8 mouse cellular contexts compared by ENCODE assay signal in genomic region chr10:81244595-81244994, GRCm38 (mm10). TPM values are rescaled to one million over a fixed set of nuclear protein-coding genes. Genes with fewer than 3 reads are reported as not detected.
DNase-seq lines count a peak whose midpoint lies in the region; ATAC-seq lines count a peak whose summit lies in the region.

No protein-coding gene starts in this region.

- H3K36me3 ChIP-seq in forebrain, embryonic 15.5 days = no peaks in the 10 kb centered on the region
- H3K36me3 ChIP-seq in hindbrain, embryonic 14.5 days (replicated peaks; ENCODE audit: control insufficient read depth, insufficient read depth) = peaks cover 23% of the 10 kb centered on the region; the same call in 1 of the 2 replicates

- H3K9ac ChIP-seq in forebrain, embryonic 15.5 days (replicated peaks) = no peak overlapping the region
- H3K9ac ChIP-seq in hindbrain, embryonic 14.5 days = no peak overlapping the region

- WGBS in forebrain, embryonic 15.5 days = 6% methylated on average over 17 of the region's 17 CpGs
- 7% methylated on average over 17 of the region's 17 CpGs for WGBS in hindbrain, embryonic 14.5 days

- DNase-seq in Muller cell, postnatal 12 days (ENCODE audit: inconsistent ontology term) = peak; percentile 56
- DNase-seq in cerebellum, adult 11 months = peak; percentile 81
- peak; percentile 71 for DNase-seq in hindbrain, embryonic 14.5 days (ENCODE audit: low spot score)
- DNase-seq in left cerebral cortex, postnatal 14 days (ENCODE audit: low spot score in 2 of 2) = peak; percentile 78 to 79
- DNase-seq in right cerebral cortex, postnatal 25 days = peak; percentile 78
- DNase-seq in urinary bladder, postnatal 4 days (ENCODE audit: low spot score in 2 of 2) = peak; percentile 62 to 85

- H3K27me3 ChIP-seq in forebrain, embryonic 15.5 days = peaks cover 13% of the 10 kb centered on the region
- H3K27me3 ChIP-seq in hindbrain, embryonic 14.5 days (ENCODE audit: control insufficient read depth, insufficient read depth, low read length) = peaks cover 13% of the 10 kb centered on the region

- H3K4me3 ChIP-seq in forebrain, embryonic 15.5 days = no peak overlapping the region
- H3K4me3 ChIP-seq in hindbrain, embryonic 14.5 days (replicated peaks; ENCODE audit: low read length) = no peak overlapping the region

- no peak overlapping the region for H3K27ac ChIP-seq in forebrain, embryonic 15.5 days (replicated peaks)
- H3K27ac ChIP-seq in hindbrain, embryonic 14.5 days = no peak overlapping the region

- H3K4me1 ChIP-seq in forebrain, embryonic 15.5 days = 0 out of 2 replicates have a peak, but pooled peaks cover 5% of the 10 kb centered on the region
- H3K4me1 ChIP-seq in hindbrain, embryonic 14.5 days (replicated peaks; ENCODE audit: control insufficient read depth, insufficient read depth, low read length) = no peaks in the 10 kb centered on the region

- H3K4me2 ChIP-seq in forebrain, embryonic 15.5 days (replicated peaks) = no peak overlapping the region
- H3K4me2 ChIP-seq in hindbrain, embryonic 14.5 days (replicated peaks) = no peak overlapping the region

- peak; percentile 53 for ATAC-seq in forebrain, embryonic 15.5 days (replicated peaks)
- peak; percentile 49; the same call in 1 of the 2 replicates for ATAC-seq in hindbrain, embryonic 14.5 days (ENCODE audit: low FRiP score)
- peak; percentile 94 for ATAC-seq in megakaryocyte progenitor cell, adult 5-6 weeks (replicated peaks; ENCODE audit: poor library complexity)

- intact Hi-C loops in left cerebral cortex, postnatal 14 days (cut with DNase I) = loop anchor here (5.0 kb wide), 1 partner anchor 47 kb away; no protein-coding TSS in a partner anchor

- H3K9me3 ChIP-seq in forebrain, embryonic 15.5 days = no peaks in the 10 kb centered on the region
- H3K9me3 ChIP-seq in hindbrain, embryonic 14.5 days (ENCODE audit: control insufficient read depth, low read length) = no peaks in the 10 kb centered on the region

RNA-seq across cellular contexts. Expression of gene Matk, which starts 8.1 kb away (rescaled TPM):
- polyA plus RNA-seq in forebrain, embryonic 15.5 days (2015; fragmentation: Nextera tagmentation; extraction: Ambion mirVana) = 22.4 TPM in 2 replicates
- polyA plus RNA-seq in hindbrain, embryonic 14.5 days (2014; fragmentation: Nextera tagmentation; extraction: Ambion mirVana) = 30.2 and 37.0 TPM in 2 replicates
- total RNA-seq in left cerebral cortex, postnatal 14 days (2021) = 100 to 1,000 TPM; 226 to 227 TPM
- 10.2 and 16.7 TPM in 2 replicates for total RNA-seq in megakaryocyte progenitor cell, adult 5-6 weeks (2015)
- total RNA-seq in megakaryocyte progenitor cell, adult 5-6 weeks (2017) = 32.7 and 33.7 TPM in 2 replicates

RNA-seq across cellular contexts. Expression of gene Zfr2, which starts 11.6 kb away (rescaled TPM):
- 19.5 and 21.2 TPM in 2 replicates for polyA plus RNA-seq in forebrain, embryonic 15.5 days (2015; fragmentation: Nextera tagmentation; extraction: Ambion mirVana)
- polyA plus RNA-seq in hindbrain, embryonic 14.5 days (2014; fragmentation: Nextera tagmentation; extraction: Ambion mirVana) = 24.2 and 25.4 TPM in 2 replicates
- 10 to 100 TPM; 66.1 to 66.7 TPM for total RNA-seq in left cerebral cortex, postnatal 14 days (2021)
- 0.05 TPM in 1 of 2 replicates, not detected in the other for total RNA-seq in megakaryocyte progenitor cell, adult 5-6 weeks (2015)
- 0.17 TPM in 1 of 2 replicates, not detected in the other for total RNA-seq in megakaryocyte progenitor cell, adult 5-6 weeks (2017)

RNA-seq across cellular contexts. Expression of gene Atcay, which starts 14.0 kb away (rescaled TPM):
- 72.6 and 75.3 TPM in 2 replicates for polyA plus RNA-seq in forebrain, embryonic 15.5 days (2015; fragmentation: Nextera tagmentation; extraction: Ambion mirVana)
- polyA plus RNA-seq in hindbrain, embryonic 14.5 days (2014; fragmentation: Nextera tagmentation; extraction: Ambion mirVana) = 80.2 and 83.1 TPM in 2 replicates
- 100 to 1,000 TPM; 196 to 211 TPM for total RNA-seq in left cerebral cortex, postnatal 14 days (2021)
- total RNA-seq in megakaryocyte progenitor cell, adult 5-6 weeks (2015) = not detected in 2 replicates
- total RNA-seq in megakaryocyte progenitor cell, adult 5-6 weeks (2017) = not detected in 2 replicates

RNA-seq across cellular contexts. Expression of gene Mrpl54, which starts 22.1 kb away (rescaled TPM):
- 97.3 and 104 TPM in 2 replicates for polyA plus RNA-seq in forebrain, embryonic 15.5 days (2015; fragmentation: Nextera tagmentation; extraction: Ambion mirVana)
- polyA plus RNA-seq in hindbrain, embryonic 14.5 days (2014; fragmentation: Nextera tagmentation; extraction: Ambion mirVana) = 136 and 142 TPM in 2 replicates
- total RNA-seq in left cerebral cortex, postnatal 14 days (2021) = 10 to 100 TPM; 39.0 to 41.4 TPM
- total RNA-seq in megakaryocyte progenitor cell, adult 5-6 weeks (2015) = 95.1 and 97.1 TPM in 2 replicates
- total RNA-seq in megakaryocyte progenitor cell, adult 5-6 weeks (2017) = 155 and 196 TPM in 2 replicates

RNA-seq across cellular contexts. Expression of gene Apba3, which starts 22.2 kb away (rescaled TPM):
- 33.5 and 37.5 TPM in 2 replicates for polyA plus RNA-seq in forebrain, embryonic 15.5 days (2015; fragmentation: Nextera tagmentation; extraction: Ambion mirVana)
- 26.4 and 31.5 TPM in 2 replicates for polyA plus RNA-seq in hindbrain, embryonic 14.5 days (2014; fragmentation: Nextera tagmentation; extraction: Ambion mirVana)
- total RNA-seq in left cerebral cortex, postnatal 14 days (2021) = 10 to 100 TPM; 34.8 to 35.8 TPM
- total RNA-seq in megakaryocyte progenitor cell, adult 5-6 weeks (2015) = 15.5 and 20.2 TPM in 2 replicates
- 10.5 and 16.9 TPM in 2 replicates for total RNA-seq in megakaryocyte progenitor cell, adult 5-6 weeks (2017)

Comparison
In these comparisons a context has a peak if more than half of its experiments do, and no peak if none do; other contexts are left out.
1. RNA of gene Matk, which starts 8.1 kb away (total RNA-seq): 226 to 227 TPM in left cerebral cortex, postnatal 14 days; 10.2 to 33.7 TPM in megakaryocyte progenitor cell, adult 5-6 weeks; every median in the first group is over 4 times any median in the second.
2. RNA of gene Zfr2, which starts 11.6 kb away (total RNA-seq): 66.1 to 66.7 TPM in left cerebral cortex, postnatal 14 days; 0.05 to 0.17 TPM in megakaryocyte progenitor cell, adult 5-6 weeks; every median in the first group is over 10 times any median in the second.
3. RNA of gene Atcay, which starts 14.0 kb away (total RNA-seq): 196 to 211 TPM in left cerebral cortex, postnatal 14 days; not detected in megakaryocyte progenitor cell, adult 5-6 weeks; every median in the first group is over 100 times any median in the second.
4. Peak in every context shown above with its lines, with median percentiles within 50 percentile points of each other: DNase-seq and ATAC-seq.